Mouse (Mus musculus) midbrain, embryonic 14.5 days (tissue): Measurements from ENCODE around the gene Fam111a. TPM values are rescaled to one million over a fixed set of nuclear protein-coding genes. Genes with fewer than 3 reads are reported as not detected.

ENCODE experiments used
- ATAC-seq: fragments of 200-750 bp; cut with Nextera tagmentation; 2 replicates; pipeline ENCODE4 v1.8.0; 2017; ENCODE audit warnings: moderate number of reproducible peaks, moderate library complexity; ENCODE audit not compliant: low FRiP score, low TSS enrichment
- DNase-seq: peaks from one replicate; pipeline ENCODE4 v3.0.0-alpha.2; 2015
- H3K27ac ChIP-seq: fragments of 300-500 bp; sonication (generic); replicated peaks from 2 replicates; pipeline ENCODE4 v1.5.1; 2014; ENCODE audit warnings: mild to moderate bottlenecking, low read depth, low read length, moderate library complexity
- H3K27me3 ChIP-seq: fragments of 300-500 bp; sonication (generic); 2 replicates; pipeline ENCODE4 v1.6.1; 2014; ENCODE audit warnings: low read length, control low read depth, mixed read lengths; ENCODE audit not compliant: control insufficient read depth, insufficient read depth
- H3K36me3 ChIP-seq: fragments of 300-500 bp; sonication (generic); 2 replicates; pipeline ENCODE4 v1.6.1; 2014; ENCODE audit warnings: low read length, control low read depth; ENCODE audit not compliant: control insufficient read depth, insufficient read depth
- H3K4me1 ChIP-seq: fragments of 300-500 bp; sonication (generic); 2 replicates; pipeline ENCODE4 v1.6.1; 2014; ENCODE audit warnings: mild to moderate bottlenecking, antibody characterized with exemption, low read length, control low read depth; ENCODE audit not compliant: control insufficient read depth, insufficient read depth
- H3K4me2 ChIP-seq: fragments of 300-500 bp; sonication (generic); 2 replicates; pipeline ENCODE4 v1.6.1; 2014; ENCODE audit warnings: mild to moderate bottlenecking, low read length, moderate library complexity
- H3K4me3 ChIP-seq: fragments of 300-500 bp; sonication (generic); replicated peaks from 2 replicates; pipeline ENCODE4 v1.5.1; 2014; ENCODE audit warnings: low read depth, low read length
- H3K9ac ChIP-seq: fragments of 300-500 bp; sonication (generic); replicated peaks from 2 replicates; pipeline ENCODE4 v1.6.1; 2014; ENCODE audit warnings: mild to moderate bottlenecking, low read length, moderate library complexity
- H3K9me3 ChIP-seq: fragments of 300-500 bp; sonication (generic); 2 replicates; pipeline ENCODE4 v1.6.1; 2016; ENCODE audit warnings: low read length, control low read depth, mixed read lengths; ENCODE audit not compliant: control insufficient read depth
- WGBS: fragments of 180-500 bp; shearing (Covaris S2); extraction: QIAGEN DNeasy Blood & Tissue Kit; methylation state at CpG from one replicate; pipeline ENCODE4 v1.1.7; 2014; 5-methylcytosine and 5-hydroxymethylcytosine counted together
- polyA plus RNA-seq: library from polyadenylated mRNA; unstranded; fragments of >200 nt; fragmentation: Nextera tagmentation; extraction: Ambion mirVana; gene quantifications from 2 replicates; pipeline ENCODE4 v1.2.1, GENCODE M21; 2014

Gene Fam111a
- polyA plus RNA-seq, 1 experiment from 2014 or later = 8.3 TPM

GRCm38 (mm10) chr19:12608336-12608735 lies 62.8 kb downstream of the Fam111a start:
- Histone ChIP-seq H3K4me2 (no peak overlapping the region), H3K27ac (no peak overlapping the region), H3K27me3 (no peaks in the 10 kb centered on the region), H3K9me3 (no peaks in the 10 kb centered on the region), H3K36me3 (no peaks in the 10 kb centered on the region), H3K4me3 (no peak overlapping the region), H3K9ac (no peak overlapping the region), H3K4me1 (no peaks in the 10 kb centered on the region)
- no peak for DNase-seq
- no peak for ATAC-seq

- 84% methylated on average over 1 of the region's 1 CpGs for WGBS
- ATAC-seq (no peak), DNase-seq (no peak)
- H3K36me3 ChIP-seq = no peaks in the 10 kb centered on the region
- no peak overlapping the region for H3K4me2 ChIP-seq
- no peaks in the 10 kb centered on the region for H3K27me3 ChIP-seq
- no peaks in the 10 kb centered on the region for H3K4me1 ChIP-seq
- H3K9me3 ChIP-seq = no peaks in the 10 kb centered on the region
- no peak overlapping the region for H3K4me3 ChIP-seq
- no peak overlapping the region for H3K9ac ChIP-seq
- H3K27ac ChIP-seq = no peak overlapping the region
Measured at GRCm38 (mm10) chr19:12613646-12614045, 68.1 kb downstream of the Fam111a start.

GRCm38 (mm10) chr19:12633176-12633575 lies 87.6 kb downstream of the Fam111a start, which contains the start of gene Glyat:
Gene Glyat, plus strand, starts transcription at chr19:12633308.
- H3K36me3 ChIP-seq = no peaks in the 10 kb centered on the region
- WGBS = 83% methylated on average over 4 of the region's 4 CpGs
- H3K9ac ChIP-seq = no peak within 1 kb of the TSS
- no peak within 1 kb of the TSS for H3K4me2 ChIP-seq
- no peak within 1 kb of the TSS for H3K4me3 ChIP-seq
- H3K9me3 ChIP-seq = no peaks in the 10 kb centered on the region
- ATAC-seq (no peak), DNase-seq (no peak)
- H3K27ac ChIP-seq = no peak within 1 kb of the TSS
- no peaks in the 10 kb centered on the region for H3K27me3 ChIP-seq
- H3K4me1 ChIP-seq = no peaks in the 10 kb centered on the region

GRCm38 (mm10) chr19:12634259-12634658 lies 88.7 kb downstream of the Fam111a start:
- no peak for ATAC-seq
- WGBS = 91% methylated on average over 3 of the region's 3 CpGs

GRCm38 (mm10) chr19:12634963-12635362 lies 89.4 kb downstream of the Fam111a start:
- H3K36me3 ChIP-seq = no peaks in the 10 kb centered on the region
- DNase-seq = no peak
- no peak for ATAC-seq
- no peaks in the 10 kb centered on the region for H3K27me3 ChIP-seq
- WGBS = 87% methylated on average over 4 of the region's 4 CpGs
- H3K9me3 ChIP-seq = no peaks in the 10 kb centered on the region
- H3K4me1 ChIP-seq = no peaks in the 10 kb centered on the region
- no peak overlapping the region for H3K4me2 ChIP-seq
- H3K4me3 ChIP-seq = no peak overlapping the region
- H3K27ac ChIP-seq = no peak overlapping the region
- H3K9ac ChIP-seq = no peak overlapping the region

More at GRCm38 (mm10) chr19:12634259-12634658, 88.7 kb downstream of the Fam111a start:
- Histone ChIP-seq H3K9me3 (no peaks in the 10 kb centered on the region), H3K9ac (no peak overlapping the region), H3K27ac (no peak overlapping the region), H3K36me3 (no peaks in the 10 kb centered on the region), H3K4me2 (no peak overlapping the region), H3K27me3 (no peaks in the 10 kb centered on the region), H3K4me1 (no peaks in the 10 kb centered on the region), H3K4me3 (no peak overlapping the region)
- DNase-seq = no peak

- no peak overlapping the region for H3K4me2 ChIP-seq
- DNase-seq (no peak), ATAC-seq (no peak)
- no peaks in the 10 kb centered on the region for H3K27me3 ChIP-seq
- H3K4me3 ChIP-seq = no peak overlapping the region
- no peak overlapping the region for H3K9ac ChIP-seq
- no peaks in the 10 kb centered on the region for H3K9me3 ChIP-seq
- no peak overlapping the region for H3K27ac ChIP-seq
- 74% methylated on average over 3 of the region's 3 CpGs for WGBS
- H3K36me3 ChIP-seq = no peaks in the 10 kb centered on the region
- no peaks in the 10 kb centered on the region for H3K4me1 ChIP-seq
Measured at GRCm38 (mm10) chr19:12636863-12637262, 91.3 kb downstream of the Fam111a start.

GRCm38 (mm10) chr19:12638049-12638448 lies 92.5 kb downstream of the Fam111a start:
- 84% methylated on average over 1 of the region's 1 CpGs for WGBS
- no peak for ATAC-seq

More at GRCm38 (mm10) chr19:12638049-12638448, 92.5 kb downstream of the Fam111a start:
- H3K4me3 ChIP-seq = no peak overlapping the region
- no peak overlapping the region for H3K9ac ChIP-seq
- no peak for DNase-seq
- no peaks in the 10 kb centered on the region for H3K4me1 ChIP-seq
- H3K9me3 ChIP-seq = no peaks in the 10 kb centered on the region
- no peaks in the 10 kb centered on the region for H3K36me3 ChIP-seq
- no peak overlapping the region for H3K27ac ChIP-seq
- H3K4me2 ChIP-seq = no peak overlapping the region
- no peaks in the 10 kb centered on the region for H3K27me3 ChIP-seq

Other genes with a start within 250 kb of the Fam111a start
- not detected in 2 replicates for gene Olfr1436, start 246.6 kb upstream of the Fam111a start, polyA plus RNA-seq
- not detected in 2 replicates for gene Olfr1437, start 220.6 kb upstream of the Fam111a start, polyA plus RNA-seq
- gene Olfr1438-ps1, start 209.8 kb upstream of the Fam111a start, polyA plus RNA-seq = not detected in 2 replicates
- gene Olfr1440, start 158.5 kb upstream of the Fam111a start, polyA plus RNA-seq = not detected in 2 replicates
- gene Olfr1441, start 128.3 kb upstream of the Fam111a start, polyA plus RNA-seq = not detected in 2 replicates
- gene Pfpl, start 117.8 kb upstream of the Fam111a start, polyA plus RNA-seq = not detected in 2 replicates
- gene Mpeg1, start 85.0 kb upstream of the Fam111a start, polyA plus RNA-seq = 1.00 and 1.1 TPM in 2 replicates
- gene Dtx4, start 44.3 kb upstream of the Fam111a start, polyA plus RNA-seq = 35.7 and 46.0 TPM in 2 replicates
- 0.12 TPM in 1 of 2 replicates, not detected in the other for gene Gm4952, start 54.2 kb downstream of the Fam111a start, polyA plus RNA-seq
- gene Glyat, start 87.6 kb downstream of the Fam111a start, polyA plus RNA-seq = not detected in 2 replicates
- not detected in 2 replicates for gene Olfr1442, start 124.7 kb downstream of the Fam111a start, polyA plus RNA-seq
- not detected in 2 replicates for gene Olfr1443, start 132.4 kb downstream of the Fam111a start, polyA plus RNA-seq
- not detected in 2 replicates for gene Keg1, start 150.0 kb downstream of the Fam111a start, polyA plus RNA-seq
- gene Cntf, start 219.9 kb downstream of the Fam111a start, polyA plus RNA-seq = 1.9 TPM in 1 of 2 replicates, not detected in the other